Mouse (Mus musculus): ENCODE measurements around the gene Fscn2. TPM values are rescaled to one million over a fixed set of nuclear protein-coding genes. Genes with fewer than 3 reads are reported as not detected.
"Not testable (repeated sequence)": the region's sequence is repeated elsewhere in the genome, so short reads cannot be mapped to it uniquely, and the experiment has no call there.

Gene Fscn2
- polyA plus RNA-seq, 2 experiments, result not detected

GRCm38 (mm10) chr11:120404814-120405213 is 43.5 kb downstream of the Fscn2 start:
- H3K9ac ChIP-seq (replicated peaks), result no peak overlapping the region
- H3K27ac ChIP-seq, result no peak overlapping the region
- 62% methylated on average over 1 of the region's 1 CpGs for WGBS (ENCODE audit: insufficient replicate concordance)
- H3K36me3 ChIP-seq (replicated peaks; ENCODE audit: control insufficient read depth, insufficient read depth, low read depth), result peaks cover 84% of the 10 kb centered on the region
- DNase-seq (ENCODE audit: low read depth in 3 of 3, low spot score in 3 of 3) (no peak), ATAC-seq (ENCODE audit: insufficient read depth) (no peak)
- no peak for TF ChIP-seq CTCF (IDR thresholded peaks at IDR 0.05; ENCODE audit: low read depth)
- TF ChIP-seq EP300 (IDR thresholded peaks at IDR 0.05; ENCODE audit: low read depth), result no peak
- no peak overlapping the region for H3K4me2 ChIP-seq (ENCODE audit: low read depth)
- no peaks in the 10 kb centered on the region for H3K27me3 ChIP-seq (ENCODE audit: control insufficient read depth, insufficient read depth, low read length)
- H3K9me3 ChIP-seq (ENCODE audit: control insufficient read depth, low read length), result no peaks in the 10 kb centered on the region
- H3K4me1 ChIP-seq (replicated peaks; ENCODE audit: control insufficient read depth in 2 of 2, insufficient read depth in 2 of 2, low read length in 1 of 2), result peaks cover 12 to 24% of the 10 kb centered on the region in 2 experiments; a peak in 3 of 4 replicates
- no peak overlapping the region for H3K4me3 ChIP-seq (ENCODE audit: insufficient read depth in 1 of 2, low read depth in 2 of 2, low read length in 2 of 2)

- ATAC-seq (ENCODE audit: insufficient read depth), result peak; percentile 94
These were observed 44.5 kb downstream of the Fscn2 start for GRCm38 (mm10) chr11:120405867-120406266.

GRCm38 (mm10) chr11:120406445-120406844 is 45.1 kb downstream of the Fscn2 start:
- no peaks in the 10 kb centered on the region for H3K27me3 ChIP-seq (ENCODE audit: control insufficient read depth, insufficient read depth, low read length)
- H3K9me3 ChIP-seq (ENCODE audit: control insufficient read depth, low read length), result no peaks in the 10 kb centered on the region
- peaks cover 9 to 17% of the 10 kb centered on the region in 2 experiments; a peak in 3 of 4 replicates for H3K4me1 ChIP-seq (replicated peaks; ENCODE audit: control insufficient read depth in 2 of 2, insufficient read depth in 2 of 2, low read length in 1 of 2)
- WGBS (ENCODE audit: insufficient replicate concordance), result 53% methylated on average over 1 of the region's 1 CpGs
- H3K36me3 ChIP-seq (replicated peaks; ENCODE audit: control insufficient read depth, insufficient read depth, low read depth), result peaks cover 85% of the 10 kb centered on the region
- H3K4me2 ChIP-seq (ENCODE audit: low read depth), result peak overlapping the region; percentile 16; the same call in 1 of the 2 replicates
- H3K4me3 ChIP-seq (ENCODE audit: insufficient read depth in 1 of 2, low read depth in 2 of 2, low read length in 2 of 2), result no peak overlapping the region
- H3K27ac ChIP-seq, result no peak overlapping the region
- DNase-seq (ENCODE audit: low read depth in 3 of 3, low spot score in 3 of 3), result no peak
- ATAC-seq (ENCODE audit: insufficient read depth), result no peak
- no peak for TF ChIP-seq EP300 (IDR thresholded peaks at IDR 0.05; ENCODE audit: low read depth)
- TF ChIP-seq CTCF (IDR thresholded peaks at IDR 0.05; ENCODE audit: low read depth), result no peak
- no peak overlapping the region for H3K9ac ChIP-seq (replicated peaks)

More at GRCm38 (mm10) chr11:120405867-120406266, 44.5 kb downstream of the Fscn2 start:
- peak overlapping the region; percentile 16 for H3K4me2 ChIP-seq (ENCODE audit: low read depth)
- H3K9ac ChIP-seq (replicated peaks), result no peak overlapping the region
- H3K27ac ChIP-seq, result peak overlapping the region; percentile 37; the same call in 1 of the 2 replicates
- H3K9me3 ChIP-seq (ENCODE audit: control insufficient read depth, low read length), result no peaks in the 10 kb centered on the region
- H3K4me1 ChIP-seq (replicated peaks; ENCODE audit: control insufficient read depth in 2 of 2, insufficient read depth in 2 of 2, low read length in 1 of 2), result peaks cover 9 to 17% of the 10 kb centered on the region in 2 experiments; a peak in 3 of 4 replicates
- DNase-seq (ENCODE audit: low read depth in 3 of 3, low spot score in 3 of 3), result peak; percentile 55 to 68 (median 64)
- no peak overlapping the region for H3K4me3 ChIP-seq (ENCODE audit: insufficient read depth in 1 of 2, low read depth in 2 of 2, low read length in 2 of 2)
- WGBS (ENCODE audit: insufficient replicate concordance), result 7% methylated on average over 3 of the region's 3 CpGs
- H3K27me3 ChIP-seq (ENCODE audit: control insufficient read depth, insufficient read depth, low read length), result no peaks in the 10 kb centered on the region
- peaks cover 85% of the 10 kb centered on the region for H3K36me3 ChIP-seq (replicated peaks; ENCODE audit: control insufficient read depth, insufficient read depth, low read depth)
- no peak for TF ChIP-seq CTCF (IDR thresholded peaks at IDR 0.05; ENCODE audit: low read depth)
- peak; percentile 85 for TF ChIP-seq EP300 (IDR thresholded peaks at IDR 0.05; ENCODE audit: low read depth)

DNA sequence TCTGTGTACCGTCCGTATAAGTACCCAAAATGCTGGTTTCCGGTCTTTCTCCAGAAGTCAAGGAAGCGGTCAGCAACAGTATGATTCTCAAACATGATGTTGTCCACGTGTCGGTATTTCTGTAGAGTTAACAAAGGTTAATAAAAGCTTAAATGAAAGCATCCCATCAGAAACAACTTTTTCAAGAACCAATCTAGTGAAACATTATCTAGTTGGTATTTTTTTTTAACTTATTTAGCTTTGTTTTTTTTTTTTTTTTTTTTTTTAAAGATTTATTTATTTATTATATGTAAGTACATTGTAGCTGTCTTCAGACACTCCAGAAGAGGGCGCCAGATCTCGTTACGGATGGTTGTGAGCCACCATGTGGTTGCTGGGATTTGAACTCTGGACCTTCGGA is 52.3 kb downstream of the Fscn2 start:
- ATAC-seq (ENCODE audit: insufficient read depth), result not testable (repeated sequence)
- H3K36me3 ChIP-seq (replicated peaks; ENCODE audit: control insufficient read depth, insufficient read depth, low read depth), result peaks cover 89% of the 10 kb centered on the region

More for the DNA sequence above, 52.3 kb downstream of the Fscn2 start:
- not testable (repeated sequence) for H3K4me1 ChIP-seq (replicated peaks; ENCODE audit: control insufficient read depth in 2 of 2, insufficient read depth in 2 of 2, low read length in 1 of 2); H3K27me3 ChIP-seq (ENCODE audit: control insufficient read depth, insufficient read depth, low read length); H3K4me3 ChIP-seq (ENCODE audit: insufficient read depth in 1 of 2, low read depth in 2 of 2, low read length in 2 of 2); DNase-seq (ENCODE audit: low read depth in 3 of 3, low spot score in 3 of 3); H3K9me3 ChIP-seq (ENCODE audit: control insufficient read depth, low read length); H3K27ac ChIP-seq; H3K9ac ChIP-seq (replicated peaks); H3K4me2 ChIP-seq (ENCODE audit: low read depth)
- WGBS (ENCODE audit: insufficient replicate concordance), result 91% methylated on average over 7 of the region's 10 CpGs

Small RNA genes lying within 50 kb of the gene (microRNA-seq; reads per million reads assigned to microRNA genes)
- gene Gm23419, result not detected
- 3.0 reads per million for gene Mir6935

Other genes starting within 250 kb of the Fscn2 start
- gene Slc38a10, start 210.2 kb upstream of the Fscn2 start, polyA plus RNA-seq (2012; rRNA removed), result 15.9 and 21.0 TPM in 2 replicates
- gene Slc38a10, start 210.2 kb upstream of the Fscn2 start, polyA plus RNA-seq (2014; fragmentation: Nextera tagmentation; extraction: Ambion mirVana), result 21.8 and 23.3 TPM in 2 replicates
- gene Bahcc1, start 128.6 kb upstream of the Fscn2 start, polyA plus RNA-seq (2012; rRNA removed), result 1.5 and 1.6 TPM in 2 replicates
- gene Bahcc1, start 128.6 kb upstream of the Fscn2 start, polyA plus RNA-seq (2014; fragmentation: Nextera tagmentation; extraction: Ambion mirVana), result 0.75 and 1.2 TPM in 2 replicates
- gene Actg1, start 13.0 kb upstream of the Fscn2 start, polyA plus RNA-seq (2012; rRNA removed), result 256 and 265 TPM in 2 replicates
- gene Actg1, start 13.0 kb upstream of the Fscn2 start, polyA plus RNA-seq (2014; fragmentation: Nextera tagmentation; extraction: Ambion mirVana), result 451 and 544 TPM in 2 replicates
- 5.3 and 6.3 TPM in 2 replicates for gene Faap100, start 17.2 kb downstream of the Fscn2 start, polyA plus RNA-seq (2012; rRNA removed)
- gene Faap100, start 17.2 kb downstream of the Fscn2 start, polyA plus RNA-seq (2014; fragmentation: Nextera tagmentation; extraction: Ambion mirVana), result 4.5 and 5.4 TPM in 2 replicates
- gene Nploc4, start 76.2 kb downstream of the Fscn2 start, polyA plus RNA-seq (2012; rRNA removed), result 17.9 and 21.1 TPM in 2 replicates
- 21.2 and 22.2 TPM in 2 replicates for gene Nploc4, start 76.2 kb downstream of the Fscn2 start, polyA plus RNA-seq (2014; fragmentation: Nextera tagmentation; extraction: Ambion mirVana)
- gene Tspan10, start 81.1 kb downstream of the Fscn2 start, polyA plus RNA-seq (2012; rRNA removed), result not detected in 2 replicates
- gene Tspan10, start 81.1 kb downstream of the Fscn2 start, polyA plus RNA-seq (2014; fragmentation: Nextera tagmentation; extraction: Ambion mirVana), result not detected in 2 replicates
- gene Pde6g, start 92.0 kb downstream of the Fscn2 start, polyA plus RNA-seq (2012; rRNA removed), result 0.19 and 0.25 TPM in 2 replicates
- gene Pde6g, start 92.0 kb downstream of the Fscn2 start, polyA plus RNA-seq (2014; fragmentation: Nextera tagmentation; extraction: Ambion mirVana), result 0.15 and 0.23 TPM in 2 replicates
- gene Oxld1, start 96.5 kb downstream of the Fscn2 start, polyA plus RNA-seq (2012; rRNA removed), result 5.3 and 5.8 TPM in 2 replicates
- 8.0 and 8.4 TPM in 2 replicates for gene Oxld1, start 96.5 kb downstream of the Fscn2 start, polyA plus RNA-seq (2014; fragmentation: Nextera tagmentation; extraction: Ambion mirVana)
- 13.7 and 15.9 TPM in 2 replicates for gene Ccdc137, start 96.6 kb downstream of the Fscn2 start, polyA plus RNA-seq (2012; rRNA removed)
- 11.0 and 11.1 TPM in 2 replicates for gene Ccdc137, start 96.6 kb downstream of the Fscn2 start, polyA plus RNA-seq (2014; fragmentation: Nextera tagmentation; extraction: Ambion mirVana)
- gene Arl16, start 106.1 kb downstream of the Fscn2 start, polyA plus RNA-seq (2012; rRNA removed), result 9.9 and 11.2 TPM in 2 replicates
- gene Arl16, start 106.1 kb downstream of the Fscn2 start, polyA plus RNA-seq (2014; fragmentation: Nextera tagmentation; extraction: Ambion mirVana), result 11.3 and 13.0 TPM in 2 replicates
- 64.2 and 78.4 TPM in 2 replicates for gene Mrpl12, start 123.1 kb downstream of the Fscn2 start, polyA plus RNA-seq (2012; rRNA removed)
- 127 and 130 TPM in 2 replicates for gene Mrpl12, start 123.1 kb downstream of the Fscn2 start, polyA plus RNA-seq (2014; fragmentation: Nextera tagmentation; extraction: Ambion mirVana)
- 31.5 and 37.4 TPM in 2 replicates for gene Slc25a10, start 130.3 kb downstream of the Fscn2 start, polyA plus RNA-seq (2012; rRNA removed)
- gene Slc25a10, start 130.3 kb downstream of the Fscn2 start, polyA plus RNA-seq (2014; fragmentation: Nextera tagmentation; extraction: Ambion mirVana), result 35.1 and 38.2 TPM in 2 replicates
- 19.8 and 22.8 TPM in 2 replicates for gene Gcgr, start 169.2 kb downstream of the Fscn2 start, polyA plus RNA-seq (2012; rRNA removed)
- 11.6 and 13.4 TPM in 2 replicates for gene Gcgr, start 169.2 kb downstream of the Fscn2 start, polyA plus RNA-seq (2014; fragmentation: Nextera tagmentation; extraction: Ambion mirVana)
- gene Mcrip1, start 188.2 kb downstream of the Fscn2 start, polyA plus RNA-seq (2012; rRNA removed), result 30.0 and 36.2 TPM in 2 replicates
- gene Mcrip1, start 188.2 kb downstream of the Fscn2 start, polyA plus RNA-seq (2014; fragmentation: Nextera tagmentation; extraction: Ambion mirVana), result 41.3 and 43.6 TPM in 2 replicates
- gene Ppp1r27, start 189.6 kb downstream of the Fscn2 start, polyA plus RNA-seq (2012; rRNA removed), result not detected in 2 replicates
- gene Ppp1r27, start 189.6 kb downstream of the Fscn2 start, polyA plus RNA-seq (2014; fragmentation: Nextera tagmentation; extraction: Ambion mirVana), result not detected in 2 replicates
- gene P4hb, start 211.7 kb downstream of the Fscn2 start, polyA plus RNA-seq (2012; rRNA removed), result 144 and 214 TPM in 2 replicates
- 497 and 525 TPM in 2 replicates for gene P4hb, start 211.7 kb downstream of the Fscn2 start, polyA plus RNA-seq (2014; fragmentation: Nextera tagmentation; extraction: Ambion mirVana)
- 172 and 176 TPM in 2 replicates for gene Arhgdia, start 220.1 kb downstream of the Fscn2 start, polyA plus RNA-seq (2012; rRNA removed)
- gene Arhgdia, start 220.1 kb downstream of the Fscn2 start, polyA plus RNA-seq (2014; fragmentation: Nextera tagmentation; extraction: Ambion mirVana), result 191 and 204 TPM in 2 replicates
- 46.3 and 110 TPM in 2 replicates for gene Alyref, start 236.8 kb downstream of the Fscn2 start, polyA plus RNA-seq (2012; rRNA removed)
- 347 and 349 TPM in 2 replicates for gene Alyref, start 236.8 kb downstream of the Fscn2 start, polyA plus RNA-seq (2014; fragmentation: Nextera tagmentation; extraction: Ambion mirVana)
- gene Anapc11, start 236.9 kb downstream of the Fscn2 start, polyA plus RNA-seq (2012; rRNA removed), result 44.7 and 60.4 TPM in 2 replicates
- 93.5 and 98.7 TPM in 2 replicates for gene Anapc11, start 236.9 kb downstream of the Fscn2 start, polyA plus RNA-seq (2014; fragmentation: Nextera tagmentation; extraction: Ambion mirVana)
- gene Npb, start 246.9 kb downstream of the Fscn2 start, polyA plus RNA-seq (2012; rRNA removed), result 5.5 and 12.3 TPM in 2 replicates
- 11.9 and 14.2 TPM in 2 replicates for gene Npb, start 246.9 kb downstream of the Fscn2 start, polyA plus RNA-seq (2014; fragmentation: Nextera tagmentation; extraction: Ambion mirVana)

All from liver, embryonic 14.5 days (tissue).